Mouse (Mus musculus) lung, postnatal 0 days (tissue): ENCODE measurements around the gene Lancl3. TPM values are rescaled to one million over a fixed set of nuclear protein-coding genes. Genes with fewer than 3 reads are reported as not detected.

Experiments used
- ATAC-seq: fragments of 200-750 bp; cut with Nextera tagmentation; 2 replicates; pipeline ENCODE4 v1.8.0; 2017; ENCODE audit warnings: moderate library complexity
- DNase-seq: peaks from one replicate; pipeline ENCODE4 v3.0.0-alpha.2; 2016; ENCODE audit warnings: low spot score
- H3K27ac ChIP-seq: fragments of 300-500 bp; sonication (generic); 2 replicates; pipeline ENCODE4 v1.5.1; 2014; ENCODE audit warnings: antibody characterized with exemption, mild to moderate bottlenecking, low read length, mixed read lengths
- H3K27me3 ChIP-seq: fragments of 300-500 bp; sonication (generic); replicated peaks from 2 replicates; pipeline ENCODE4 v1.6.1; 2014; ENCODE audit warnings: low read length, mixed read lengths; ENCODE audit not compliant: insufficient read depth
- H3K36me3 ChIP-seq: fragments of 300-500 bp; sonication (generic); 2 replicates; pipeline ENCODE4 v1.6.1; 2014; ENCODE audit warnings: low read length, mixed read lengths; ENCODE audit not compliant: insufficient read depth
- H3K4me1 ChIP-seq: fragments of 300-500 bp; sonication (generic); 2 replicates; pipeline ENCODE4 v1.6.1; 2014; ENCODE audit warnings: antibody characterized with exemption, low read depth, low read length, mixed read lengths; ENCODE audit not compliant: insufficient read depth
- H3K4me2 ChIP-seq: fragments of 300-500 bp; sonication (generic); replicated peaks from 2 replicates; pipeline ENCODE4 v1.6.1; 2014; ENCODE audit warnings: low read depth, mild to moderate bottlenecking, low read length, moderate library complexity, mixed read lengths
- H3K4me3 ChIP-seq: fragments of 300-500 bp; sonication (generic); 2 replicates; pipeline ENCODE4 v1.5.1; 2014; ENCODE audit warnings: low read depth, low read length
- H3K9ac ChIP-seq: fragments of 300-500 bp; sonication (generic); replicated peaks from 2 replicates; pipeline ENCODE4 v1.6.1; 2014; ENCODE audit warnings: low read depth, mild to moderate bottlenecking
- H3K9me3 ChIP-seq: fragments of 300-500 bp; sonication (generic); 2 replicates; pipeline ENCODE4 v1.6.1; 2016; ENCODE audit warnings: low read length, mixed read lengths
- CTCF ChIP-seq: IDR thresholded peaks from 2 replicates; pipeline ENCODE4 v1.5.1; 2016; ENCODE audit warnings: antibody characterized with exemption, mild to moderate bottlenecking
- EP300 ChIP-seq: IDR thresholded peaks from 2 replicates; pipeline ENCODE4 v1.6.1; 2016; ENCODE audit warnings: antibody characterized with exemption, mild to moderate bottlenecking, control low read depth
- WGBS: fragments of 180-500 bp; shearing (Covaris S2); extraction: QIAGEN DNeasy Blood & Tissue Kit; methylation state at CpG from one replicate; pipeline ENCODE4 v1.1.7; 2014; 5-methylcytosine and 5-hydroxymethylcytosine counted together
- polyA plus RNA-seq: library from polyadenylated mRNA; unstranded; fragments of >200 nt; fragmentation: Nextera tagmentation; extraction: Ambion mirVana; gene quantifications from 2 replicates; pipeline ENCODE4 v1.2.1, GENCODE M21; 2015

Lancl3 gene
- polyA plus RNA-seq = 0.54 and 1.00 TPM in 2 replicates

GRCm38 (mm10) chrX:9199761-9200371, at the start of gene Lancl3:
Lancl3 (plus strand) TSS chrX:9199902.
- H3K4me1 ChIP-seq = no peaks in the 10 kb centered on the region
- H3K27ac ChIP-seq = no peak within 1 kb of the TSS
- ATAC-seq (peak; percentile 66), DNase-seq (peak; percentile 21)
- TF ChIP-seq EP300 = no peak
- TF ChIP-seq CTCF = no peak
- no peak within 1 kb of the TSS for H3K9ac ChIP-seq
- H3K9me3 ChIP-seq = no peaks in the 10 kb centered on the region
- 8% methylated on average over 35 of the region's 49 CpGs for WGBS
- no peaks in the 10 kb centered on the region for H3K36me3 ChIP-seq
- H3K4me3 ChIP-seq = peak within 1 kb of the TSS; percentile 33
- H3K4me2 ChIP-seq = peak within 1 kb of the TSS; percentile 60
- H3K27me3 ChIP-seq = 0 out of 2 replicates have a peak, but pooled peaks cover 2% of the 10 kb centered on the region

- H3K4me1 ChIP-seq = no peaks in the 10 kb centered on the region
- H3K9ac ChIP-seq = no peak overlapping the region
- WGBS = 55% methylated on average over 2 of the region's 2 CpGs
- no peak overlapping the region for H3K4me2 ChIP-seq
- no peak overlapping the region for H3K27ac ChIP-seq
- H3K27me3 ChIP-seq = no peaks in the 10 kb centered on the region
- DNase-seq = no peak
- H3K9me3 ChIP-seq = no peaks in the 10 kb centered on the region
- ATAC-seq = no peak
- no peak overlapping the region for H3K4me3 ChIP-seq
- H3K36me3 ChIP-seq = no peaks in the 10 kb centered on the region
- TF ChIP-seq CTCF (no peak), EP300 (no peak)
Measured at GRCm38 (mm10) chrX:9179011-9179410, 20.7 kb upstream of the Lancl3 start.

- no peak overlapping the region for H3K4me3 ChIP-seq
- H3K27me3 ChIP-seq = no peaks in the 10 kb centered on the region
- no peaks in the 10 kb centered on the region for H3K4me1 ChIP-seq
- H3K36me3 ChIP-seq = no peaks in the 10 kb centered on the region
- DNase-seq (no peak), ATAC-seq (no peak)
- no peak overlapping the region for H3K27ac ChIP-seq
- no peaks in the 10 kb centered on the region for H3K9me3 ChIP-seq
- H3K4me2 ChIP-seq = no peak overlapping the region
- TF ChIP-seq CTCF (no peak), EP300 (no peak)
- H3K9ac ChIP-seq = no peak overlapping the region
- 58% methylated on average over 5 of the region's 5 CpGs for WGBS
Measured at GRCm38 (mm10) chrX:9181570-9181969, 18.1 kb upstream of the Lancl3 start.

GRCm38 (mm10) chrX:9200380-9200917, 747 bp downstream of the Lancl3 start:
- Histone ChIP-seq H3K9me3 (no peaks in the 10 kb centered on the region), H3K4me2 (peak overlapping the region; percentile 60), H3K9ac (no peak overlapping the region), H3K27me3 (0 out of 2 replicates have a peak, but pooled peaks cover 2% of the 10 kb centered on the region), H3K36me3 (no peaks in the 10 kb centered on the region), H3K27ac (no peak overlapping the region), H3K4me1 (no peaks in the 10 kb centered on the region), H3K4me3 (peak overlapping the region; percentile 33)
- TF ChIP-seq EP300 (no peak), CTCF (peak; percentile 55)
- 14% methylated on average over 28 of the region's 72 CpGs for WGBS
- peak; percentile 42 for DNase-seq
- peak; percentile 59 for ATAC-seq

GRCm38 (mm10) chrX:9201954-9202353, 2.3 kb downstream of the Lancl3 start:
- no peak overlapping the region for H3K9ac ChIP-seq
- DNase-seq = no peak
- no peaks in the 10 kb centered on the region for H3K4me1 ChIP-seq
- ATAC-seq = no peak
- no peaks in the 10 kb centered on the region for H3K9me3 ChIP-seq
- no peak overlapping the region for H3K4me2 ChIP-seq
- TF ChIP-seq CTCF (no peak), EP300 (no peak)
- no peak overlapping the region for H3K4me3 ChIP-seq
- no peak overlapping the region for H3K27ac ChIP-seq
- WGBS = 60% methylated on average over 2 of the region's 2 CpGs
- H3K36me3 ChIP-seq = no peaks in the 10 kb centered on the region
- H3K27me3 ChIP-seq = 0 out of 2 replicates have a peak, but pooled peaks cover 2% of the 10 kb centered on the region

- Histone ChIP-seq H3K4me1 (no peaks in the 10 kb centered on the region), H3K4me2 (no peak overlapping the region), H3K36me3 (no peaks in the 10 kb centered on the region), H3K9me3 (no peaks in the 10 kb centered on the region), H3K27me3 (0 out of 2 replicates have a peak, but pooled peaks cover 2% of the 10 kb centered on the region), H3K27ac (no peak overlapping the region), H3K9ac (no peak overlapping the region), H3K4me3 (no peak overlapping the region)
- no peak for TF ChIP-seq EP300
- no peak for TF ChIP-seq CTCF
- ATAC-seq (no peak), DNase-seq (no peak)
- WGBS = 47% methylated on average over 7 of the region's 7 CpGs
Measured at GRCm38 (mm10) chrX:9202781-9203405, 3.2 kb downstream of the Lancl3 start.
